Mouse (Mus musculus) frontal cortex, postnatal 10 days (tissue): ENCODE measurements around the gene Ankrd55.

Experiments
- DNase-seq, 2 experiments: peaks; one replicate each; pipeline ENCODE4 v3.0.0; 2022; ENCODE audit warnings: low spot score in 2 of 2, mixed read lengths in 1 of 2

Ankrd55 gene

GRCm38 (mm10) chr13:112381476-112381875 lies 93.2 kb downstream of the Ankrd55 start:
- no peak for DNase-seq

GRCm38 (mm10) chr13:112382457-112382856 lies 94.2 kb downstream of the Ankrd55 start:
- DNase-seq, result no peak

GRCm38 (mm10) chr13:112382956-112383355 lies 94.7 kb downstream of the Ankrd55 start:
- no peak for DNase-seq

- no peak for DNase-seq
Measured at GRCm38 (mm10) chr13:112383941-112384659, 95.8 kb downstream of the Ankrd55 start.

GRCm38 (mm10) chr13:112385040-112385439 lies 96.8 kb downstream of the Ankrd55 start:
- DNase-seq, result no peak

- no peak for DNase-seq
Measured at GRCm38 (mm10) chr13:112386494-112387075, 98.3 kb downstream of the Ankrd55 start.

GRCm38 (mm10) chr13:112387279-112387678 lies 99.0 kb downstream of the Ankrd55 start:
- no peak for DNase-seq

- no peak for DNase-seq
Measured at GRCm38 (mm10) chr13:112388176-112388575, 99.9 kb downstream of the Ankrd55 start.

- no peak for DNase-seq
Measured at GRCm38 (mm10) chr13:112390206-112390605, 102.0 kb downstream of the Ankrd55 start.

- DNase-seq, result no peak
Measured at GRCm38 (mm10) chr13:112391354-112391753, 103.1 kb downstream of the Ankrd55 start.

GRCm38 (mm10) chr13:112393356-112393755 lies 105.1 kb downstream of the Ankrd55 start:
- DNase-seq, result no peak

GRCm38 (mm10) chr13:112394271-112394670 lies 106.0 kb downstream of the Ankrd55 start:
- DNase-seq, result no peak

GRCm38 (mm10) chr13:112404723-112405122 lies 116.5 kb downstream of the Ankrd55 start:
- DNase-seq, result no peak

- no peak for DNase-seq
Measured at GRCm38 (mm10) chr13:112405184-112405583, 116.9 kb downstream of the Ankrd55 start.

- DNase-seq, result no peak
Measured at GRCm38 (mm10) chr13:112406618-112407017, 118.4 kb downstream of the Ankrd55 start.

GRCm38 (mm10) chr13:112407181-112407700 lies 119.0 kb downstream of the Ankrd55 start:
- no peak for DNase-seq

GRCm38 (mm10) chr13:112407776-112408490 lies 119.7 kb downstream of the Ankrd55 start:
- DNase-seq, result no peak

GRCm38 (mm10) chr13:112408701-112409100 lies 120.5 kb downstream of the Ankrd55 start:
- DNase-seq, result no peak

GRCm38 (mm10) chr13:112409331-112409730 lies 121.1 kb downstream of the Ankrd55 start:
- DNase-seq, result no peak

GRCm38 (mm10) chr13:112409851-112410250 lies 121.6 kb downstream of the Ankrd55 start:
- DNase-seq, result no peak

- no peak for DNase-seq
Measured at GRCm38 (mm10) chr13:112410461-112410860, 122.2 kb downstream of the Ankrd55 start.

GRCm38 (mm10) chr13:112411216-112411822 lies 123.1 kb downstream of the Ankrd55 start:
- DNase-seq, result no peak
